Mouse (Mus musculus) megakaryocyte, embryonic 14.5 days (primary cell): Measurements from ENCODE around the gene 6030452D12Rik. TPM values are rescaled to one million over a fixed set of nuclear protein-coding genes. Genes with fewer than 3 reads are reported as not detected.

Source experiments
- H3K27me3 ChIP-seq: replicated peaks from 2 replicates; pipeline ENCODE3; 2012; ENCODE audit warnings: inconsistent platforms
- H3K36me3 ChIP-seq: replicated peaks from 2 replicates; pipeline ENCODE3; 2012; ENCODE audit warnings: low read length, inconsistent platforms, mixed read lengths
- H3K4me1 ChIP-seq: 2 replicates; pipeline ENCODE4 v1.6.1; 2012; ENCODE audit warnings: inconsistent platforms
- H3K4me3 ChIP-seq: replicated peaks from 2 replicates; pipeline ENCODE3; 2012; ENCODE audit warnings: moderate library complexity, mild to moderate bottlenecking, inconsistent platforms
- H3K9me3 ChIP-seq: 2 replicates; pipeline ENCODE4 v1.6.1; 2012; ENCODE audit warnings: inconsistent platforms
- FLI1 ChIP-seq: IDR thresholded peaks from 2 replicates; pipeline ENCODE4 v1.6.1; 2012; ENCODE audit warnings: low read length, inconsistent platforms, mixed read lengths
- GATA1 ChIP-seq: IDR thresholded peaks from 3 replicates; pipeline ENCODE4 v1.6.1; 2012; ENCODE audit warnings: mixed read lengths, low read length, inconsistent platforms, borderline replicate concordance
- polyA plus RNA-seq: library from polyadenylated mRNA; stranded (reverse); fragments of >175 nt; gene quantifications from 2 replicates; pipeline ENCODE4 v1.2.3, GENCODE M21; 2012; ENCODE audit warnings: low replicate concordance; ENCODE audit not compliant: insufficient read depth

Gene 6030452D12Rik
- polyA plus RNA-seq, 1 experiment = not detected

GRCm38 (mm10) chr8:106533709-106534108, 33.4 kb downstream of the 6030452D12Rik start:
- TF ChIP-seq GATA1 (no peak), FLI1 (no peak)
- peaks cover 5% of the 10 kb centered on the region for H3K9me3 ChIP-seq
- no peaks in the 10 kb centered on the region for H3K36me3 ChIP-seq
- no peaks in the 10 kb centered on the region for H3K4me1 ChIP-seq
- peaks cover 13% of the 10 kb centered on the region for H3K27me3 ChIP-seq
- H3K4me3 ChIP-seq = no peak overlapping the region

GRCm38 (mm10) chr8:106534449-106534848, 34.1 kb downstream of the 6030452D12Rik start:
- Histone ChIP-seq H3K4me1 (no peaks in the 10 kb centered on the region), H3K36me3 (no peaks in the 10 kb centered on the region), H3K27me3 (peaks cover 16% of the 10 kb centered on the region), H3K4me3 (no peak overlapping the region), H3K9me3 (no peaks in the 10 kb centered on the region)
- TF ChIP-seq FLI1 (no peak), GATA1 (no peak)

- no peak overlapping the region for H3K4me3 ChIP-seq
- peaks cover 16% of the 10 kb centered on the region for H3K27me3 ChIP-seq
- H3K9me3 ChIP-seq = no peaks in the 10 kb centered on the region
- TF ChIP-seq FLI1 (no peak), GATA1 (no peak)
- no peaks in the 10 kb centered on the region for H3K4me1 ChIP-seq
- no peaks in the 10 kb centered on the region for H3K36me3 ChIP-seq
These were observed 35.1 kb downstream of the 6030452D12Rik start for GRCm38 (mm10) chr8:106535448-106535847.

- Histone ChIP-seq H3K36me3 (no peaks in the 10 kb centered on the region), H3K27me3 (peaks cover 18% of the 10 kb centered on the region), H3K9me3 (no peaks in the 10 kb centered on the region), H3K4me3 (no peak overlapping the region), H3K4me1 (no peaks in the 10 kb centered on the region)
- TF ChIP-seq FLI1 (no peak), GATA1 (no peak)
These were observed 38.9 kb downstream of the 6030452D12Rik start for GRCm38 (mm10) chr8:106539193-106539592.

- TF ChIP-seq FLI1 = no peak
- TF ChIP-seq GATA1 = no peak
- Histone ChIP-seq H3K4me1 (no peaks in the 10 kb centered on the region), H3K27me3 (peaks cover 21% of the 10 kb centered on the region), H3K36me3 (no peaks in the 10 kb centered on the region), H3K9me3 (no peaks in the 10 kb centered on the region), H3K4me3 (no peak overlapping the region)
These were observed 40.7 kb downstream of the 6030452D12Rik start for GRCm38 (mm10) chr8:106541002-106541401.

GRCm38 (mm10) chr8:106543043-106543442, 42.7 kb downstream of the 6030452D12Rik start:
- Histone ChIP-seq H3K4me3 (no peak overlapping the region), H3K36me3 (no peaks in the 10 kb centered on the region), H3K27me3 (peaks cover 15% of the 10 kb centered on the region), H3K9me3 (no peaks in the 10 kb centered on the region), H3K4me1 (no peaks in the 10 kb centered on the region)
- TF ChIP-seq FLI1 (no peak), GATA1 (no peak)

- H3K4me1 ChIP-seq = no peaks in the 10 kb centered on the region
- H3K9me3 ChIP-seq = no peaks in the 10 kb centered on the region
- H3K36me3 ChIP-seq = no peaks in the 10 kb centered on the region
- peaks cover 12% of the 10 kb centered on the region for H3K27me3 ChIP-seq
- no peak overlapping the region for H3K4me3 ChIP-seq
- no peak for TF ChIP-seq FLI1
- TF ChIP-seq GATA1 = no peak
These were observed 44.8 kb downstream of the 6030452D12Rik start for GRCm38 (mm10) chr8:106545149-106545548.

GRCm38 (mm10) chr8:106546746-106547145, 46.4 kb downstream of the 6030452D12Rik start:
- Histone ChIP-seq H3K27me3 (peaks cover 9% of the 10 kb centered on the region), H3K9me3 (no peaks in the 10 kb centered on the region), H3K36me3 (no peaks in the 10 kb centered on the region), H3K4me1 (no peaks in the 10 kb centered on the region), H3K4me3 (no peak overlapping the region)
- TF ChIP-seq GATA1 (no peak), FLI1 (no peak)

- H3K9me3 ChIP-seq = no peaks in the 10 kb centered on the region
- H3K27me3 ChIP-seq = peaks cover 11% of the 10 kb centered on the region
- H3K4me3 ChIP-seq = no peak overlapping the region
- no peak for TF ChIP-seq FLI1
- H3K36me3 ChIP-seq = no peaks in the 10 kb centered on the region
- H3K4me1 ChIP-seq = no peaks in the 10 kb centered on the region
These were observed 48.1 kb downstream of the 6030452D12Rik start for GRCm38 (mm10) chr8:106548366-106548936.

GRCm38 (mm10) chr8:106550906-106551305, 50.6 kb downstream of the 6030452D12Rik start:
- Histone ChIP-seq H3K36me3 (no peaks in the 10 kb centered on the region), H3K4me1 (no peaks in the 10 kb centered on the region)

More at GRCm38 (mm10) chr8:106550906-106551305, 50.6 kb downstream of the 6030452D12Rik start:
- TF ChIP-seq FLI1 (no peak), GATA1 (no peak)
- Histone ChIP-seq H3K4me3 (no peak overlapping the region), H3K9me3 (peaks cover 9% of the 10 kb centered on the region; the same call in 1 of the 2 replicates), H3K27me3 (peaks cover 8% of the 10 kb centered on the region)
